Comparison of ENCODE assay signal across 8 mouse cellular contexts in the genomic region with DNA sequence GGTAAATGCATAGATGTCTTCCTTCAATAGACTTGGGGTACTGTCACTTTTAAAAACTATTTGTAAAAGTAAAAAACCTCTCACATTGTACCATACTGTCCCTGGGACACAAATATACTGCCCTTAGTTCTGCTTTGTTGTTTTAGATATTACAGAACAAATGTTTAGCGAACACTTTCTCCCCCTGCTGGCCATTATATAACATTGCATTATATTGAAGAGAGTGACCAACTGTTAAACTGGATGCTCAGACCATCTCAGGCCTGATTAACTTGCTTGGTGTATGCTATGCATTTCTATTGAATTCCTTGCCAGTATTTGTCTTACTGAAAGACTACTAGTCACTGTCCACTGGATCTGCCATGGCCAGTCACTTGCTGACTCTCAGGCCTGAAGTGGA. TPM values are rescaled to one million over a fixed set of nuclear protein-coding genes. Genes with fewer than 3 reads are reported as not detected.
DNase-seq lines count a peak whose midpoint lies in the region; TF ChIP-seq lines count a peak whose summit lies in the region.

No protein-coding gene starts in this region.

- H3K27ac ChIP-seq in gastrocnemius, adult 2 months: no peak overlapping the region

- no peak overlapping the region for H3K4me3 ChIP-seq in gastrocnemius, adult 2 months

- no peaks in the 10 kb centered on the region for H3K27me3 ChIP-seq in splenic B cell, adult 2 months (ENCODE audit: control insufficient read depth, insufficient read depth, low read length, poor library complexity, severe bottlenecking)

- WGBS in large intestine, adult 2 months: 5% methylated on average over 1 of the region's 1 CpGs

- intact Hi-C loops in gastrocnemius, adult 2 months (cut with DNase I): loop anchor here (1.0 to 10.0 kb wide), 3 partner anchors 90 to 387 kb away; no protein-coding TSS in a partner anchor

- no peaks in the 10 kb centered on the region for H3K36me3 ChIP-seq in splenic B cell, adult 2 months (ENCODE audit: control insufficient read depth, insufficient read depth, low read length, poor library complexity, severe bottlenecking)

- DNase-seq in gastrocnemius, adult 2 months: no peak
- no peak for DNase-seq in gastrocnemius, postnatal 25 days
- DNase-seq in CD4-positive helper T cell, adult 2 months (ENCODE audit: low read depth, low spot score): peak; percentile 39
- DNase-seq in c-Kit-positive CD71-negative TER-119-negative erythroid progenitor cells, embryonic 14.5 days (ENCODE audit: low read depth): peak; percentile 39
- peak; percentile 6 for DNase-seq in large intestine, adult 2 months (ENCODE audit: low read depth, low spot score)
- DNase-seq in splenic B cell, adult 2 months (ENCODE audit: low read depth, low spot score): peak; percentile 53
- DNase-seq in urinary bladder, postnatal 4 days (ENCODE audit: low spot score in 2 of 2): no peak
- DNase-seq in gastrocnemius, postnatal 4 days (ENCODE audit: low spot score in 2 of 2): no peak

- TF ChIP-seq CTCF in gastrocnemius, adult 2 months (IDR thresholded peaks at IDR 0.05): peak; percentile 79

RNA-seq across cellular contexts. Expression of gene D430041D05Rik, which starts 11.4 kb away (rescaled TPM):
- 1 to 10 TPM; 1.3 to 1.9 TPM for total RNA-seq in gastrocnemius, adult 2 months (2021)
- total RNA-seq in gastrocnemius, postnatal 25 days (2021): 1 to 10 TPM in 1 of 2 experiments, under 1 TPM in 1; 0.54 to 1.5 TPM
- polyA plus RNA-seq in large intestine, adult 2 months (2012; rRNA removed): not detected in 2 replicates
- 1 to 10 TPM; 2.5 to 2.8 TPM for total RNA-seq in gastrocnemius, postnatal 4 days (2021)

Comparison
In these comparisons a context has a peak if more than half of its experiments do, and no peak if none do; other contexts are left out.
1. DNase-seq: peak in CD4-positive helper T cell, adult 2 months (single experiment), c-Kit-positive CD71-negative TER-119-negative erythroid progenitor cells, embryonic 14.5 days (single experiment), large intestine, adult 2 months (single experiment) and splenic B cell, adult 2 months (single experiment); none in gastrocnemius, adult 2 months (single experiment), gastrocnemius, postnatal 25 days (single experiment), urinary bladder, postnatal 4 days (0 of 2) and gastrocnemius, postnatal 4 days (0 of 2).